Mouse (Mus musculus) MEL (cell line): Measurements from ENCODE around the gene Sipa1l2. TPM values are rescaled to one million over a fixed set of nuclear protein-coding genes. Genes with fewer than 3 reads are reported as not detected.

Source experiments
- DNase-seq: peaks from one replicate; pipeline ENCODE4 v3.0.0; 2011; ENCODE audit warnings: low read depth, low spot score
- H3K27ac ChIP-seq: 2 replicates; pipeline ENCODE4 v1.5.1; 2012; ENCODE audit warnings: low read depth, mild to moderate bottlenecking, control low read depth, low read length, moderate library complexity; ENCODE audit not compliant: control insufficient read depth
- H3K27me3 ChIP-seq, 2 experiments: fragments of 150-350 bp in 1 of 2; sonication (generic) in 1 of 2; 2 replicates each; pipeline ENCODE4 v1.6.1; 2012; ENCODE audit warnings: low read length in 2 of 2, mild to moderate bottlenecking in 2 of 2, improper control_type of control experiment in 1 of 2, moderate library complexity in 1 of 2; ENCODE audit not compliant: insufficient read depth in 2 of 2, control insufficient read depth in 1 of 2
- H3K36me3 ChIP-seq, 2 experiments: 2 replicates each; pipeline ENCODE4 v1.6.1; 2012 to 2014; ENCODE audit warnings: low read length in 2 of 2, improper control_type of control experiment in 1 of 2, inconsistent platforms in 1 of 2, mild to moderate bottlenecking in 1 of 2; ENCODE audit not compliant: insufficient read depth in 2 of 2, control insufficient read depth in 1 of 2
- H3K4me1 ChIP-seq, 2 experiments: fragments of 150-350 bp in 1 of 2; sonication (generic) in 1 of 2; 2 replicates each; pipeline ENCODE4 v1.6.1; 2012; ENCODE audit warnings: low read length in 2 of 2, improper control_type of control experiment in 1 of 2, mild to moderate bottlenecking in 1 of 2; ENCODE audit not compliant: insufficient read depth in 2 of 2, control insufficient read depth in 1 of 2
- H3K4me3 ChIP-seq, 2 experiments: fragments of 150-350 bp in 1 of 2; sonication (generic) in 1 of 2; 2 replicates each; pipeline ENCODE4 v1.5.1; 2012; ENCODE audit warnings: low read depth in 2 of 2, low read length in 2 of 2, mild to moderate bottlenecking in 2 of 2, moderate library complexity in 2 of 2, control low read depth in 1 of 2, improper control_type of control experiment in 1 of 2; ENCODE audit not compliant: control insufficient read depth in 1 of 2, insufficient read depth in 1 of 2
- H3K79me2 ChIP-seq: 2 replicates; pipeline ENCODE4 v1.6.1; 2012; ENCODE audit warnings: mild to moderate bottlenecking, low read length, moderate library complexity; ENCODE audit not compliant: control insufficient read depth, poor library complexity, insufficient read depth
- H3K9ac ChIP-seq: 2 replicates; pipeline ENCODE4 v1.6.1; 2012; ENCODE audit warnings: low read depth, mild to moderate bottlenecking, control low read depth, low read length, moderate library complexity; ENCODE audit not compliant: control insufficient read depth, poor library complexity, severe bottlenecking
- H3K9me3 ChIP-seq: fragments of 150-350 bp; sonication (generic); replicated peaks from 2 replicates; pipeline ENCODE4 v1.6.1; 2012; ENCODE audit warnings: mild to moderate bottlenecking, low read length, improper control_type of control experiment, moderate library complexity; ENCODE audit not compliant: insufficient read depth
- CHD1 ChIP-seq: IDR thresholded peaks from 2 replicates; pipeline ENCODE4 v1.6.1; 2012; ENCODE audit warnings: low read depth, mild to moderate bottlenecking, inconsistent platforms, low read length, improper control_type of control experiment
- E2F4 ChIP-seq: IDR thresholded peaks from 2 replicates; pipeline ENCODE4 v1.6.1; 2011; ENCODE audit warnings: low read depth, low read length, improper control_type of control experiment, borderline replicate concordance
- GATA1 ChIP-seq: IDR thresholded peaks from 2 replicates; pipeline ENCODE4 v1.6.1; 2011; ENCODE audit warnings: low read depth, low read length, improper control_type of control experiment
- KAT2A ChIP-seq: conservative IDR thresholded peaks from 2 replicates; pipeline ENCODE4 v1.6.1; 2012; ENCODE audit warnings: low read depth, low read length, improper control_type of control experiment, inconsistent platforms
- MEF2A ChIP-seq: IDR thresholded peaks from 2 replicates; pipeline ENCODE4 v1.6.1; 2014; ENCODE audit warnings: low read depth, mild to moderate bottlenecking, inconsistent platforms, low read length, improper control_type of control experiment; ENCODE audit not compliant: poor library complexity, insufficient replicate concordance, severe bottlenecking; ENCODE audit errors: extremely low read depth
- MXI1 ChIP-seq: IDR thresholded peaks from 2 replicates; pipeline ENCODE4 v1.6.1; 2011; ENCODE audit warnings: mild to moderate bottlenecking, low read depth, low read length, improper control_type of control experiment
- MYC ChIP-seq: IDR thresholded peaks from 2 replicates; pipeline ENCODE4 v1.6.1; 2011; ENCODE audit warnings: low read depth, mild to moderate bottlenecking, low read length, improper control_type of control experiment, moderate library complexity
- NRF1 ChIP-seq: IDR thresholded peaks from 2 replicates; pipeline ENCODE4 v1.6.1; 2014; ENCODE audit warnings: low read depth, mild to moderate bottlenecking, inconsistent platforms, low read length, improper control_type of control experiment, moderate library complexity; ENCODE audit not compliant: poor library complexity, insufficient read depth, severe bottlenecking
- POLR2AphosphoS2 ChIP-seq: IDR thresholded peaks from 2 replicates; pipeline ENCODE4 v1.6.1; 2011; ENCODE audit warnings: low read length, improper control_type of control experiment
- RAD21 ChIP-seq: IDR thresholded peaks from 2 replicates; pipeline ENCODE4 v1.6.1; 2011; ENCODE audit warnings: mild to moderate bottlenecking, low read depth, low read length, improper control_type of control experiment
- TAL1 ChIP-seq: IDR thresholded peaks from 2 replicates; pipeline ENCODE4 v1.6.1; 2012; ENCODE audit warnings: mild to moderate bottlenecking, inconsistent platforms, low read length, moderate library complexity, mixed read lengths
- TBP ChIP-seq: IDR thresholded peaks from 2 replicates; pipeline ENCODE4 v1.8.0; 2011; ENCODE audit warnings: low read depth, low read length, improper control_type of control experiment
- UBTF ChIP-seq: IDR thresholded peaks from 2 replicates; pipeline ENCODE4 v1.6.1; 2012; ENCODE audit warnings: low read depth, mild to moderate bottlenecking, inconsistent platforms, low read length, improper control_type of control experiment, moderate library complexity, borderline replicate concordance; ENCODE audit not compliant: insufficient read depth
- USF2 ChIP-seq, 2 experiments: IDR thresholded peaks; 2 replicates each; pipeline ENCODE4 v1.6.1; 2011 to 2012; ENCODE audit warnings: improper control_type of control experiment in 2 of 2, low read length in 2 of 2, borderline replicate concordance in 1 of 2, inconsistent platforms in 1 of 2, low read depth in 1 of 2, mild to moderate bottlenecking in 1 of 2; ENCODE audit not compliant: insufficient read depth in 1 of 2
- ZC3H11A ChIP-seq: IDR thresholded peaks from 2 replicates; pipeline ENCODE4 v1.6.1; 2012; ENCODE audit warnings: low read depth, mild to moderate bottlenecking, inconsistent platforms, low read length, improper control_type of control experiment
- polyA plus RNA-seq, 2 experiments: library from polyadenylated mRNA; stranded (reverse) in 1 of 2; unstranded in 1 of 2; fragments of >175 nt in 1 of 2; fragments of >200 nt in 1 of 2; gene quantifications; 2 replicates each; pipeline versions ENCODE4 v1.2.1 to v1.2.4; 2012; ENCODE audit warnings: low replicate concordance in 2 of 2, low read depth in 1 of 2; ENCODE audit not compliant: insufficient read length in 2 of 2, insufficient read depth in 1 of 2, missing spikeins in 1 of 2
- total RNA-seq: library from RNA; depleted of rRNA; stranded (reverse); fragments of 300-350 nt; gene quantifications from 2 replicates; pipeline ENCODE4 v1.2.3, GENCODE M21; 2012

Sipa1l2 gene
- total and polyA plus RNA-seq, 3 experiments, result not detected

DNA sequence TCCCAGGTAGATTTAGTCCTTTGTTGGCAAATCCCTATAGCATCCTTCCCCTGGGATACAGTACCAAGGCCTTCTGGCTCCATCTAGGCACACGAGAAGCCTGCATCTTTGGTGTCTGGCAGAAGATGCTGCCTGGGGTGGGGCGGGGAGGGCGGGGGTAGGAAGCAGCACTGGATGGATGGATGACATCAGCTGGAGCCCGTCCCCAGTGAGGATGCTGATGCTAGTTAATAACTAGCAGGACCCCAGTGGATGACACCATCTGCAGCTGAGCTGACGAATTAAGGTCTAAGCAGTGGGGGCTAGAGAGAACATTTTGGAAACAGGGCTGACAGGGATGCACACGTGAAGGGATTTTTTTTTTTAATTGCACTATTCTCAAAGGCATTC is 179.1 kb downstream of the Sipa1l2 start:
- H3K4me1 ChIP-seq, result no peaks in the 10 kb centered on the region
- TF ChIP-seq USF2 (IDR thresholded peaks at IDR 0.05; ENCODE audit: borderline replicate concordance in 1 of 2, insufficient read depth in 1 of 2, low read depth in 1 of 2, low read length in 2 of 2), result no peak
- TF ChIP-seq KAT2A, result no peak
- no peak for TF ChIP-seq GATA1
- TF ChIP-seq RAD21, result no peak
- TF ChIP-seq NRF1, result no peak
- no peak for TF ChIP-seq E2F4
- TF ChIP-seq POLR2AphosphoS2, result no peak
- no peak for TF ChIP-seq MEF2A
- no peak for TF ChIP-seq ZC3H11A
- no peak for DNase-seq
- H3K9ac ChIP-seq, result no peak overlapping the region
- no peak overlapping the region for H3K4me3 ChIP-seq
- H3K9me3 ChIP-seq, result no peaks in the 10 kb centered on the region
- H3K79me2 ChIP-seq, result no peaks in the 10 kb centered on the region
- H3K27me3 ChIP-seq, result no peaks in the 10 kb centered on the region
- no peak overlapping the region for H3K27ac ChIP-seq
- H3K36me3 ChIP-seq, result no peaks in the 10 kb centered on the region

DNA sequence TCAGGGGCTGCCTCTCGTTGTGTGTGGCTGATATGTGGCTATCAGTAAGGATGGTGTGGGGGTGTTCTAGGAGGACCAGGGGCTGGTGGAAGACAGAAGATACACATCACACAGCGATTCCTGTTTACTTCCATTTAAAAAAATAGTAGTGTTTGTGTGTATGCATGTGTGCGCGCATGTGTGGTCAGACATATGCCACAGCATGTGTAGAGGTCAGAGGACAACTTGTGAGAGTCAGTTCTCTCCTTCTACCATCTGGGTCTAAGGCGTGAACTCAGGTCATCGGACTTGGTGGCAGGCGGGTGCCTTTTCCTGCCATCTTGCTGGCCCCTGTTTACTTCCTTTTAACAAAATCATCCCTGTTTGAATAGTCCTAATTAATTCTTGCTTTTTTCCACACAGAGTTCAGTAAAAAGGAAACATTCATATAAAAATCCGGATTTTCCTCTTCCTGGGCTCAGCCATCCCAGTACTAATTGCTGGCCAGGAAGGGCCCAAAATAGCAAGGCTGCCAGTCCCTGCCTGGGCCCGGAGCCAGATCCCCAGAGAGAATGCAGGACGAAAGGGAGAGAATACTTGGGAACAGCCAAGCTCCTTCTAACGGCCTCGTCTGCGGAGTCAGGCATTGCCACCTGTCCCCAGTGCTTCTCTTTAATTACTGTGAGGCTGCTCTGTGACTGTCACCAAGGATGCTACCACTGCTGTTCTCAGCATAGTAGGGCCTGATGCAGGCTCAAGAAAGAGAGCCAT is 179.7 kb downstream of the Sipa1l2 start:
- TF ChIP-seq TBP (no peak), TAL1 (no peak), UBTF (no peak), CHD1 (no peak), MXI1 (no peak), MYC (no peak), ZC3H11A (no peak), GATA1 (no peak)
- Histone ChIP-seq H3K27me3 (no peaks in the 10 kb centered on the region), H3K4me3 (no peak overlapping the region), H3K36me3 (no peaks in the 10 kb centered on the region), H3K9ac (no peak overlapping the region), H3K9me3 (no peaks in the 10 kb centered on the region), H3K4me1 (no peaks in the 10 kb centered on the region), H3K79me2 (no peaks in the 10 kb centered on the region), H3K27ac (no peak overlapping the region)
- DNase-seq, result no peak
